Mouse (Mus musculus) layer of hippocampus, postnatal 25 days (tissue): ENCODE measurements around the gene Eef2. TPM values are rescaled to one million over a fixed set of nuclear protein-coding genes. Genes with fewer than 3 reads are reported as not detected.

Experiments
- total RNA-seq, 2 experiments: library from RNA; stranded (reverse); gene quantifications; 2 replicates each; pipeline ENCODE4 v1.2.3; 2021

The Eef2 gene
- total RNA-seq, 2 experiments from 2014 or later: 896 to 944 TPM

Other genes with a start within 250 kb of the Eef2 start
- gene Gadd45b, start 246.6 kb upstream of the Eef2 start, total RNA-seq: 10 to 100 TPM; 15.0 to 16.7 TPM
- gene Gng7, start 161.7 kb upstream of the Eef2 start, total RNA-seq: 100 to 1,000 TPM; 180 to 184 TPM
- 100 to 1,000 TPM in 1 of 2 experiments, 10 to 100 TPM in 1; 98.7 to 103 TPM for gene Diras1, start 151.0 kb upstream of the Eef2 start, total RNA-seq
- gene Slc39a3, start 139.2 kb upstream of the Eef2 start, total RNA-seq: 10 to 100 TPM; 67.5 to 74.9 TPM
- 100 to 1,000 TPM; 171 to 178 TPM for gene Sgta, start 116.5 kb upstream of the Eef2 start, total RNA-seq
- gene Thop1, start 106.6 kb upstream of the Eef2 start, total RNA-seq: 10 to 100 TPM; 51.3 to 54.6 TPM
- under 1 TPM; 0.81 to 0.94 TPM for gene Creb3l3, start 77.8 kb upstream of the Eef2 start, total RNA-seq
- 100 to 1,000 TPM; 123 to 127 TPM for gene Map2k2, start 70.7 kb upstream of the Eef2 start, total RNA-seq
- 100 to 1,000 TPM in 1 of 2 experiments, 10 to 100 TPM in 1; 94.7 to 101 TPM for gene Zbtb7a, start 41.4 kb upstream of the Eef2 start, total RNA-seq
- 10 to 100 TPM; 28.2 to 28.9 TPM for gene Pias4, start 8.7 kb upstream of the Eef2 start, total RNA-seq
- 10 to 100 TPM; 71.7 to 71.8 TPM for gene Dapk3, start 6.4 kb downstream of the Eef2 start, total RNA-seq
- gene 4930442H23Rik, start 7.2 kb downstream of the Eef2 start, total RNA-seq: not detected
- under 1 TPM; 0.19 to 0.20 TPM for gene Nmrk2, start 25.4 kb downstream of the Eef2 start, total RNA-seq
- 100 to 1,000 TPM; 154 to 155 TPM for gene Atcay, start 54.2 kb downstream of the Eef2 start, total RNA-seq
- 10 to 100 TPM; 55.6 to 69.0 TPM for gene Zfr2, start 56.5 kb downstream of the Eef2 start, total RNA-seq
- 100 to 1,000 TPM; 222 to 244 TPM for gene Matk, start 76.3 kb downstream of the Eef2 start, total RNA-seq
- 10 to 100 TPM; 38.6 to 44.0 TPM for gene Mrpl54, start 90.3 kb downstream of the Eef2 start, total RNA-seq
- 10 to 100 TPM; 35.4 to 39.5 TPM for gene Apba3, start 90.3 kb downstream of the Eef2 start, total RNA-seq
- 1 to 10 TPM in 1 of 2 experiments, under 1 TPM in 1; 0.86 to 1.2 TPM for gene Tjp3, start 115.0 kb downstream of the Eef2 start, total RNA-seq
- gene Pip5k1c, start 116.3 kb downstream of the Eef2 start, total RNA-seq: 100 to 1,000 TPM; 306 to 318 TPM
- 10 to 100 TPM; 28.1 to 30.0 TPM for gene Cactin, start 144.5 kb downstream of the Eef2 start, total RNA-seq
- 1 to 10 TPM; 1.1 to 1.5 TPM for gene Tbxa2r, start 152.1 kb downstream of the Eef2 start, total RNA-seq
- gene Gipc3, start 166.6 kb downstream of the Eef2 start, total RNA-seq: 1 to 10 TPM; 1.6 to 1.9 TPM
- gene Hmg20b, start 173.8 kb downstream of the Eef2 start, total RNA-seq: 10 to 100 TPM; 31.3 to 31.6 TPM
- 10 to 100 TPM; 46.6 to 50.7 TPM for gene Mfsd12, start 180.9 kb downstream of the Eef2 start, total RNA-seq
- gene 4930404N11Rik, start 189.2 kb downstream of the Eef2 start, total RNA-seq: 1 to 10 TPM; 1.1 to 1.2 TPM
- gene Fzr1, start 201.9 kb downstream of the Eef2 start, total RNA-seq: 10 to 100 TPM; 65.9 to 66.6 TPM
- gene Dohh, start 207.8 kb downstream of the Eef2 start, total RNA-seq: 10 to 100 TPM; 79.1 to 87.1 TPM
- 1 to 10 TPM; 2.6 to 3.7 TPM for gene Gm48551, start 207.8 kb downstream of the Eef2 start, total RNA-seq
- gene Gm48552, start 212.4 kb downstream of the Eef2 start, total RNA-seq: 1 to 10 TPM; 3.2 to 4.7 TPM
- 1 to 10 TPM; 1.4 to 3.1 TPM for gene Smim24, start 216.4 kb downstream of the Eef2 start, total RNA-seq